Mouse (Mus musculus) neural tube, embryonic 15.5 days (tissue): ENCODE measurements around the gene Gm11595. TPM values are rescaled to one million over a fixed set of nuclear protein-coding genes. Genes with fewer than 3 reads are reported as not detected.

ENCODE experiments used
- ATAC-seq: fragments of 200-750 bp; cut with Nextera tagmentation; 2 replicates; pipeline ENCODE4 v1.8.0; 2017; ENCODE audit warnings: mild to moderate bottlenecking, moderate TSS enrichment, moderate library complexity; ENCODE audit not compliant: low FRiP score
- H3K27ac ChIP-seq: fragments of 300-500 bp; sonication (generic); replicated peaks from 2 replicates; pipeline ENCODE4 v1.5.1; 2015; ENCODE audit warnings: mild to moderate bottlenecking, inconsistent platforms
- H3K27me3 ChIP-seq: fragments of 300-500 bp; sonication (generic); replicated peaks from 2 replicates; pipeline ENCODE4 v1.6.1; 2015; ENCODE audit warnings: inconsistent platforms
- H3K36me3 ChIP-seq: fragments of 300-500 bp; sonication (generic); 2 replicates; pipeline ENCODE4 v1.6.1; 2015; ENCODE audit warnings: inconsistent platforms
- H3K4me1 ChIP-seq: fragments of 300-500 bp; sonication (generic); 2 replicates; pipeline ENCODE4 v1.6.1; 2015; ENCODE audit warnings: inconsistent platforms
- H3K4me2 ChIP-seq: fragments of 300-500 bp; sonication (generic); 2 replicates; pipeline ENCODE4 v1.6.1; 2015; ENCODE audit warnings: inconsistent platforms, mild to moderate bottlenecking, moderate library complexity
- H3K4me3 ChIP-seq: fragments of 300-500 bp; sonication (generic); replicated peaks from 2 replicates; pipeline ENCODE4 v1.5.1; 2015; ENCODE audit warnings: mild to moderate bottlenecking, inconsistent platforms
- H3K9ac ChIP-seq: fragments of 300-500 bp; sonication (generic); replicated peaks from 2 replicates; pipeline ENCODE4 v1.6.1; 2015; ENCODE audit warnings: mild to moderate bottlenecking, inconsistent platforms
- H3K9me3 ChIP-seq: fragments of 300-500 bp; sonication (generic); replicated peaks from 2 replicates; pipeline ENCODE4 v1.6.1; 2016; ENCODE audit warnings: inconsistent platforms
- WGBS: fragments of 180-500 bp; shearing (Covaris S2); methylation state at CpG from one replicate; pipeline ENCODE4 v1.1.7; 2015; ENCODE audit warnings: mixed read lengths; 5-methylcytosine and 5-hydroxymethylcytosine counted together
- polyA plus RNA-seq: library from polyadenylated mRNA; unstranded; fragments of >200 nt; fragmentation: Nextera tagmentation; extraction: Ambion mirVana; gene quantifications from 2 replicates; pipeline ENCODE4 v1.2.1, GENCODE M21; 2015

The Gm11595 gene
- polyA plus RNA-seq, 1 experiment from 2014 or later: not detected

GRCm38 (mm10) chr11:99734190-99734589 is 38.5 kb downstream of the Gm11595 start, which contains the start of gene Gm14180:
TSS of gene Gm14180 (minus strand) at chr11:99734290.
- Histone ChIP-seq H3K27ac (no peak within 1 kb of the TSS), H3K36me3 (no peaks in the 10 kb centered on the region), H3K4me1 (no peaks in the 10 kb centered on the region), H3K9ac (no peak within 1 kb of the TSS), H3K4me2 (no peak within 1 kb of the TSS), H3K4me3 (no peak within 1 kb of the TSS), H3K27me3 (no peaks in the 10 kb centered on the region), H3K9me3 (no peaks in the 10 kb centered on the region)
- no peak for ATAC-seq
- WGBS: 64% methylated on average over 2 of the region's 2 CpGs

- no peak overlapping the region for H3K4me2 ChIP-seq
- WGBS: 73% methylated on average over 2 of the region's 2 CpGs
Observed at GRCm38 (mm10) chr11:99724061-99724460, 48.7 kb downstream of the Gm11595 start.

More at GRCm38 (mm10) chr11:99724061-99724460, 48.7 kb downstream of the Gm11595 start:
- no peak overlapping the region for H3K4me3 ChIP-seq
- ATAC-seq: no peak
- H3K9me3 ChIP-seq: no peaks in the 10 kb centered on the region
- H3K9ac ChIP-seq: no peak overlapping the region
- no peaks in the 10 kb centered on the region for H3K27me3 ChIP-seq
- H3K36me3 ChIP-seq: no peaks in the 10 kb centered on the region
- no peak overlapping the region for H3K27ac ChIP-seq
- no peaks in the 10 kb centered on the region for H3K4me1 ChIP-seq

Other genes with a start within 250 kb of the Gm11595 start
- not detected in 2 replicates for gene Krt40, start 229.8 kb downstream of the Gm11595 start, polyA plus RNA-seq
- not detected in 2 replicates for gene Krtap3-3, start 222.0 kb downstream of the Gm11595 start, polyA plus RNA-seq
- not detected in 2 replicates for gene Krtap3-2, start 216.1 kb downstream of the Gm11595 start, polyA plus RNA-seq
- not detected in 2 replicates for gene Gm11939, start 213.4 kb downstream of the Gm11595 start, polyA plus RNA-seq
- gene Krtap3-1, start 206.3 kb downstream of the Gm11595 start, polyA plus RNA-seq: 0.43 TPM in 1 of 2 replicates, not detected in the other
- gene Krtap1-5, start 191.9 kb downstream of the Gm11595 start, polyA plus RNA-seq: not detected in 2 replicates
- not detected in 2 replicates for gene Krtap1-4, start 189.3 kb downstream of the Gm11595 start, polyA plus RNA-seq
- gene Krtap1-3, start 181.6 kb downstream of the Gm11595 start, polyA plus RNA-seq: not detected in 2 replicates
- gene Krtap9-3, start 174.8 kb downstream of the Gm11595 start, polyA plus RNA-seq: not detected in 2 replicates
- gene Gm11938, start 169.6 kb downstream of the Gm11595 start, polyA plus RNA-seq: not detected in 2 replicates
- not detected in 2 replicates for gene Gm11937, start 162.7 kb downstream of the Gm11595 start, polyA plus RNA-seq
- not detected in 2 replicates for gene Krtap2-4, start 158.1 kb downstream of the Gm11595 start, polyA plus RNA-seq
- not detected in 2 replicates for gene Gm11562, start 152.5 kb downstream of the Gm11595 start, polyA plus RNA-seq
- gene Krtap4-1, start 144.7 kb downstream of the Gm11595 start, polyA plus RNA-seq: not detected in 2 replicates
- not detected in 2 replicates for gene Krtap4-2, start 137.8 kb downstream of the Gm11595 start, polyA plus RNA-seq
- gene Krtap4-7, start 128.8 kb downstream of the Gm11595 start, polyA plus RNA-seq: not detected in 2 replicates
- gene Gm11555, start 122.7 kb downstream of the Gm11595 start, polyA plus RNA-seq: not detected in 2 replicates
- not detected in 2 replicates for gene Gm11563, start 114.0 kb downstream of the Gm11595 start, polyA plus RNA-seq
- gene Krtap4-6, start 107.0 kb downstream of the Gm11595 start, polyA plus RNA-seq: not detected in 2 replicates
- gene Gm14190, start 82.2 kb downstream of the Gm11595 start, polyA plus RNA-seq: not detected in 2 replicates
- not detected in 2 replicates for gene Gm14180, start 38.6 kb downstream of the Gm11595 start, polyA plus RNA-seq
- not detected in 2 replicates for gene Krtap4-8, start 7.8 kb upstream of the Gm11595 start, polyA plus RNA-seq
- gene Krtap4-9, start 12.3 kb upstream of the Gm11595 start, polyA plus RNA-seq: not detected in 2 replicates
- not detected in 2 replicates for gene Gm11596, start 20.6 kb upstream of the Gm11595 start, polyA plus RNA-seq
- gene Gm11569, start 26.0 kb upstream of the Gm11595 start, polyA plus RNA-seq: not detected in 2 replicates
- gene Gm11554, start 31.5 kb upstream of the Gm11595 start, polyA plus RNA-seq: not detected in 2 replicates
- gene Krtap4-13, start 37.0 kb upstream of the Gm11595 start, polyA plus RNA-seq: not detected in 2 replicates
- not detected in 2 replicates for gene Gm11564, start 42.8 kb upstream of the Gm11595 start, polyA plus RNA-seq
- gene 2300003K06Rik, start 65.2 kb upstream of the Gm11595 start, polyA plus RNA-seq: not detected in 2 replicates
- gene Krtap4-16, start 78.7 kb upstream of the Gm11595 start, polyA plus RNA-seq: not detected in 2 replicates
- not detected in 2 replicates for gene Gm11568, start 85.0 kb upstream of the Gm11595 start, polyA plus RNA-seq
- gene Gm11559, start 91.6 kb upstream of the Gm11595 start, polyA plus RNA-seq: not detected in 2 replicates
- gene Krtap9-1, start 100.5 kb upstream of the Gm11595 start, polyA plus RNA-seq: not detected in 2 replicates
- gene Gm11567, start 106.3 kb upstream of the Gm11595 start, polyA plus RNA-seq: not detected in 2 replicates
- not detected in 2 replicates for gene Krtap31-1, start 135.0 kb upstream of the Gm11595 start, polyA plus RNA-seq
- gene Gm11565, start 141.8 kb upstream of the Gm11595 start, polyA plus RNA-seq: not detected in 2 replicates
- not detected in 2 replicates for gene Krtap31-2, start 163.4 kb upstream of the Gm11595 start, polyA plus RNA-seq
- not detected in 2 replicates for gene Krtap9-5, start 175.6 kb upstream of the Gm11595 start, polyA plus RNA-seq
- gene Krtap29-1, start 206.1 kb upstream of the Gm11595 start, polyA plus RNA-seq: not detected in 2 replicates
- gene Krtap16-1, start 213.7 kb upstream of the Gm11595 start, polyA plus RNA-seq: 0.13 and 0.23 TPM in 2 replicates
- gene Krtap17-1, start 221.1 kb upstream of the Gm11595 start, polyA plus RNA-seq: 0.69 and 1.00 TPM in 2 replicates
- not detected in 2 replicates for gene Krt33a, start 243.3 kb upstream of the Gm11595 start, polyA plus RNA-seq